Comparison of ENCODE assay signal across 9 mouse cellular contexts in genomic region chr12:85200929-85201829, GRCm38 (mm10). TPM values are rescaled to one million over a fixed set of nuclear protein-coding genes. Genes with fewer than 3 reads are reported as not detected.
A peak's percentile ranks its signal among the peaks of the same experiment; 100 is the strongest.
DNase-seq lines count a peak whose midpoint lies in the region; ATAC-seq lines count a peak whose summit lies in the region.
"Had no signal": no experiment of that assay in that cellular context is flagged by ENCODE, and none has a peak within 500 bp of the region (broad histone marks: within the 10 kb centered on the region; RNA-seq: fewer than 3 reads in every experiment).

No protein-coding gene starts in this region.

- intact Hi-C loops in left cerebral cortex, postnatal 4 days (cut with DNase I), result no loop called here

- 0 out of 2 replicates have a peak overlapping the region, but pooled peaks have one; percentile 2 for H3K4me3 ChIP-seq in embryonic facial prominence, embryonic 13.5 days
- no peak overlapping the region for H3K4me3 ChIP-seq in limb, embryonic 13.5 days
- no peak overlapping the region for H3K4me3 ChIP-seq in neural tube, embryonic 15.5 days (replicated peaks)
- H3K4me3 ChIP-seq: liver, embryonic 13.5 days had no signal

- H3K9me3 ChIP-seq in embryonic facial prominence, embryonic 13.5 days, result no peaks in the 10 kb centered on the region
- no peaks in the 10 kb centered on the region for H3K9me3 ChIP-seq in limb, embryonic 13.5 days
- no peaks in the 10 kb centered on the region for H3K9me3 ChIP-seq in neural tube, embryonic 15.5 days (replicated peaks)
- H3K9me3 ChIP-seq: liver, embryonic 13.5 days had no signal

- DNase-seq in left cerebral cortex, postnatal 4 days, result peak; percentile 71
- no peak for DNase-seq in left cerebral cortex, adult 8-10 months (ENCODE audit: low spot score in 2 of 2)
- no peak for DNase-seq in right cerebral cortex, adult 2 months (ENCODE audit: low spot score in 2 of 2)
- no peak for DNase-seq in left cerebral cortex, adult 11 months (ENCODE audit: low spot score)
- DNase-seq in thymus, adult 18-20 months, result no peak
- DNase-seq: liver, embryonic 13.5 days had no signal

- no peaks in the 10 kb centered on the region for H3K36me3 ChIP-seq in embryonic facial prominence, embryonic 13.5 days
- no peaks in the 10 kb centered on the region for H3K36me3 ChIP-seq in limb, embryonic 13.5 days
- no peaks in the 10 kb centered on the region for H3K36me3 ChIP-seq in neural tube, embryonic 15.5 days
- H3K36me3 ChIP-seq: liver, embryonic 13.5 days had no signal

- no peak for ATAC-seq in embryonic facial prominence, embryonic 13.5 days (ENCODE audit: insufficient number of reproducible peaks, insufficient read depth, low FRiP score, low TSS enrichment, low read depth)
- peak; percentile 67 for ATAC-seq in limb, embryonic 13.5 days (ENCODE audit: low FRiP score, low read depth)
- peak; percentile 68; the same call in 1 of the 2 replicates for ATAC-seq in neural tube, embryonic 15.5 days (ENCODE audit: low FRiP score)

- WGBS in embryonic facial prominence, embryonic 13.5 days, result 10% methylated on average over 24 of the region's 24 CpGs
- WGBS in limb, embryonic 13.5 days, result 13% methylated on average over 24 of the region's 24 CpGs
- 26% methylated on average over 24 of the region's 24 CpGs for WGBS in neural tube, embryonic 15.5 days

- peak overlapping the region; percentile 46 for H3K9ac ChIP-seq in embryonic facial prominence, embryonic 13.5 days
- peak overlapping the region; percentile 21; the same call in 1 of the 2 replicates for H3K9ac ChIP-seq in limb, embryonic 13.5 days
- no peak overlapping the region for H3K9ac ChIP-seq in neural tube, embryonic 15.5 days (replicated peaks)
- H3K9ac ChIP-seq: liver, embryonic 13.5 days had no signal

- H3K27me3 ChIP-seq in embryonic facial prominence, embryonic 13.5 days, result peaks cover 32% of the 10 kb centered on the region
- no peaks in the 10 kb centered on the region for H3K27me3 ChIP-seq in limb, embryonic 13.5 days
- H3K27me3 ChIP-seq in neural tube, embryonic 15.5 days (replicated peaks), result no peaks in the 10 kb centered on the region
- H3K27me3 ChIP-seq: liver, embryonic 13.5 days had no signal

- H3K4me2 ChIP-seq in embryonic facial prominence, embryonic 13.5 days, result peak overlapping the region; percentile 44
- peak overlapping the region; percentile 44 for H3K4me2 ChIP-seq in limb, embryonic 13.5 days (replicated peaks)
- peak overlapping the region; percentile 11; the same call in 1 of the 2 replicates for H3K4me2 ChIP-seq in neural tube, embryonic 15.5 days
- H3K4me2 ChIP-seq: liver, embryonic 13.5 days had no signal

- peaks cover 47% of the 10 kb centered on the region for H3K4me1 ChIP-seq in embryonic facial prominence, embryonic 13.5 days
- peaks cover 47% of the 10 kb centered on the region for H3K4me1 ChIP-seq in limb, embryonic 13.5 days
- peaks cover 15% of the 10 kb centered on the region for H3K4me1 ChIP-seq in neural tube, embryonic 15.5 days

- H3K27ac ChIP-seq in embryonic facial prominence, embryonic 13.5 days, result peak overlapping the region; percentile 77; the same call in 1 of the 2 replicates
- H3K27ac ChIP-seq in limb, embryonic 13.5 days, result peak overlapping the region; percentile 39; the same call in 1 of the 2 replicates
- peak overlapping the region; percentile 60 for H3K27ac ChIP-seq in neural tube, embryonic 15.5 days (replicated peaks)
- H3K27ac ChIP-seq: liver, embryonic 13.5 days had no signal

RNA-seq across cellular contexts. Expression of gene Eif2b2, which starts 18.1 kb away (rescaled TPM):
- 10 to 100 TPM; 63.5 to 67.2 TPM for total RNA-seq in left cerebral cortex, postnatal 4 days (2021)
- 10 to 100 TPM; 64.0 to 73.3 (median 68.1) TPM for total RNA-seq in left cerebral cortex, adult 8-10 months (2022)
- polyA plus RNA-seq in embryonic facial prominence, embryonic 13.5 days (2015; fragmentation: Nextera tagmentation; extraction: Ambion mirVana), result 73.2 and 81.1 TPM in 2 replicates
- 78.3 and 79.9 TPM in 2 replicates for polyA plus RNA-seq in limb, embryonic 13.5 days (2015; fragmentation: Nextera tagmentation; extraction: Ambion mirVana)
- 74.5 and 85.5 TPM in 2 replicates for polyA plus RNA-seq in neural tube, embryonic 15.5 days (2015; fragmentation: Nextera tagmentation; extraction: Ambion mirVana)

RNA-seq across cellular contexts. Expression of gene Pgf, which starts 23.6 kb away (rescaled TPM):
- total RNA-seq in left cerebral cortex, postnatal 4 days (2021), result 1 to 10 TPM; 5.1 to 6.4 TPM
- 1 to 10 TPM; 2.1 to 4.4 (median 3.1) TPM for total RNA-seq in left cerebral cortex, adult 8-10 months (2022)
- polyA plus RNA-seq in embryonic facial prominence, embryonic 13.5 days (2015; fragmentation: Nextera tagmentation; extraction: Ambion mirVana), result 8.7 and 10.3 TPM in 2 replicates
- 17.9 and 19.5 TPM in 2 replicates for polyA plus RNA-seq in limb, embryonic 13.5 days (2015; fragmentation: Nextera tagmentation; extraction: Ambion mirVana)
- polyA plus RNA-seq in neural tube, embryonic 15.5 days (2015; fragmentation: Nextera tagmentation; extraction: Ambion mirVana), result 9.5 and 11.1 TPM in 2 replicates

RNA-seq across cellular contexts. Expression of gene Rps6kl1, which starts 50.1 kb away (rescaled TPM):
- total RNA-seq in left cerebral cortex, postnatal 4 days (2021), result 10 to 100 TPM; 41.2 to 44.1 TPM
- total RNA-seq in left cerebral cortex, adult 8-10 months (2022), result 10 to 100 TPM; 35.0 to 37.6 (median 36.6) TPM
- 0.78 and 1.1 TPM in 2 replicates for polyA plus RNA-seq in embryonic facial prominence, embryonic 13.5 days (2015; fragmentation: Nextera tagmentation; extraction: Ambion mirVana)
- polyA plus RNA-seq in limb, embryonic 13.5 days (2015; fragmentation: Nextera tagmentation; extraction: Ambion mirVana), result 0.31 and 0.33 TPM in 2 replicates
- 31.0 and 37.0 TPM in 2 replicates for polyA plus RNA-seq in neural tube, embryonic 15.5 days (2015; fragmentation: Nextera tagmentation; extraction: Ambion mirVana)

Comparison
In these comparisons a context has a peak if more than half of its experiments do, and no peak if none do; other contexts are left out.
1. RNA of gene Rps6kl1, which starts 50.1 kb away (polyA plus RNA-seq): 31.0 to 37.0 TPM in neural tube, embryonic 15.5 days; 0.78 to 1.1 TPM in embryonic facial prominence, embryonic 13.5 days and 0.31 to 0.33 TPM in limb, embryonic 13.5 days; every median in the first group is over 10 times any median in the second.
2. Peak in every context shown above with its lines, with median percentiles within 50 percentile points of each other: H3K27ac ChIP-seq and H3K4me2 ChIP-seq.